Mouse (Mus musculus): ENCODE measurements around the gene Ubxn10.

The Ubxn10 gene

DNA sequence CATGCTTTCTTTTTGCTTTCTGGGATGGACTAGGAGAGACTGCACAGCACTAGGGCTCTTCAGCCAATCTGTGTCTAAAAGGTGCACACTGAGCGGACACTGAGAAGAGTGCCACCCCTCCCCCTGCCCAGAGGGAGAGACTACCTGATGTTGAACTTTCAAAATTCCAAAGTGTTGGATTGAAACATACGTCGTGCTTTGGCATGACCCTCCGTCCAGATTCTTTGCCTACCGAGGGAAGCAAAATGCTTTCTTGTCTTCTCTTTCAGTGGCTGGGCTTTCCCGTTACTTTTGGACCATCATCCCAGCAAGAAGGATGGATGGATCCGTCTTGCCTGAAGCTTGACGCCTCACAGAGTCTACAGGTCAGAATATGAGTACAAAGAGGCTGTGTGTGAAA is 35.9 kb downstream of the Ubxn10 start:
- no peak for DNase-seq (ENCODE audit: low spot score)

GRCm38 (mm10) chr4:138700184-138700982 is 36.6 kb downstream of the Ubxn10 start:
- no peak for DNase-seq (ENCODE audit: low spot score)

DNA sequence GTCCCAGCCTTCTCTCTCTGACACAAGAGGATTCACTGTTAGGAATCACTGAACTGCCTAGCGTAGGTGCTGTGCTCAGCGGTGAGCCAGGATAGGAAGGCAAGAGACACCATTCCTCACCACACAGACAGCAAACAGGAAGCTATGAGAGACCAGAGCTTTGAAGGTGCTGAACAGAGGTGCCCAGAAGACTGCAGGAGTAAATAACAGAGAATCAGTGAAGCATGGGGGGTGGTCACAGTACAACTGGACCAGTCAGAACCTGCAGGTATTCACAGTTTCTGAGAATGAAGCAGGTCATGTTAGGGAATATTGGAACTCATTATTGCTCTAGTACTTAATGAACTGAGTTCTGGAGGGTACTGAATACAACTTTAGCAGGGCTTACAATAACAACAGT is 38.7 kb downstream of the Ubxn10 start:
- DNase-seq (ENCODE audit: low spot score) = no peak

- no peak for DNase-seq (ENCODE audit: low spot score)
Observed at GRCm38 (mm10) chr4:138697166-138697860, 39.7 kb downstream of the Ubxn10 start.

DNA sequence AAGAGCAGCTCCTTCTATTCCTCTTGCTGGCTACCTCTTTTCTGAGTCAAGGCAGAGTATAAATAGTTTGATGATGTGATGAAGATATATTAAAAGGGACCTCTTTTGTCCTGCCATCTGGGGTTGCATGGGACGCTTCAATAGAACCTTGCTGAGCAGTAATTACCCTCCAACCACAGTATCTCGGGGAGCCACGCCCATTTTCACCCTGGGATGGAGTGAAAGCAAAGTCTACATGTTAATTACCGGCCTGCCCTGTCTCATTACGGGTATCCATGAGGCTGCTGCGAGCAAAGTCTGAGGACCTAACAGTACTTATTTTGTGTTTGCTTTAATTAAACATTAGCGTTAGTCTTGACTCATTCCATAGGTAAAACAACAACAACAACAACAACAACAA is 40.2 kb downstream of the Ubxn10 start:
- DNase-seq (ENCODE audit: low spot score) = no peak

GRCm38 (mm10) chr4:138693043-138693692 is 43.8 kb downstream of the Ubxn10 start:
- no peak for DNase-seq (ENCODE audit: low spot score)

- no peak for DNase-seq (ENCODE audit: low spot score)
Observed at GRCm38 (mm10) chr4:138691443-138692181, 45.4 kb downstream of the Ubxn10 start.

DNA sequence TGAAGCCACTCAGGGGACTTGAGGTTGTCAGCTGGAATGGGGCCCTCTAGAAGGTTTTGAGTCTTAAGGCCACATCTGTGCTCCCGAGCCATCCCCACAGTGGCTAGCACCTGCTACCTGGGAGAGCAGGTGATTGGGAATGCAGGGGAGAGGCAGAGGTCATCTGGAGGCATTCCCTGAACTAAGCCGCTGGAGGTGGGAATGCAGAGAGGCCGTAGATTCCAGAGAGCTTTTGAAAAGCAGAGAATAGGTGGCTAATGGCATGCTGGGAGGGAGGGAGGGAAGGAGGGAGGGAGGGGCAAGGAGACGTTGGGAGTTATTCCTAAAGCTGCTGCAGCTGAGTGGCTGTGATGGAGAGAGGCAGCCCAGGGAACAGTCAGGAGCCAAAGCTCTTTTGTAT is 46.4 kb downstream of the Ubxn10 start:
- no peak for DNase-seq (ENCODE audit: low spot score)

DNA sequence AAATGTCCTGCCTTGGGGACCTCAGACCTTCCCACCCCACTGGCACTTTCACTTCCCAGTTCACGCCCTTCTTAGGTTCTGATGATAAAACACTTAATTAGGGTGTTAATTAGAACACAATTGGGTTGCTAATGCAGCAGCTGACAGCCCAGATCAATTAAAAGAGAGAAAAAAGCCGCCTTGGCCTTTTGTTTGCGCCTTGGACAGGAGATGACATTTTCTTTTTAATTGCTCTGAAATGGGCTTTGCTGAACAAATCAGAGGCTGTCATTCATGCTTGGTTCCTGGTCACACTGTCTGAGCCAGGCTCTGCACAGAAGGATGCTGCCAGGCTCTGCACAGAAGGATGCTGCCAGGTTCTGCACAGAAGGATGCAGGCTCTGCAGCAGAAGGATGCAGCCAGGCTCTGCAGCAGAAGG is 47.9 kb downstream of the Ubxn10 start:
- DNase-seq (ENCODE audit: low spot score) = no peak

GRCm38 (mm10) chr4:138685813-138686212 is 51.2 kb downstream of the Ubxn10 start:
- no peak for DNase-seq (ENCODE audit: low spot score)

GRCm38 (mm10) chr4:138682760-138683159 is 54.2 kb downstream of the Ubxn10 start:
- DNase-seq (ENCODE audit: low spot score) = no peak

DNA sequence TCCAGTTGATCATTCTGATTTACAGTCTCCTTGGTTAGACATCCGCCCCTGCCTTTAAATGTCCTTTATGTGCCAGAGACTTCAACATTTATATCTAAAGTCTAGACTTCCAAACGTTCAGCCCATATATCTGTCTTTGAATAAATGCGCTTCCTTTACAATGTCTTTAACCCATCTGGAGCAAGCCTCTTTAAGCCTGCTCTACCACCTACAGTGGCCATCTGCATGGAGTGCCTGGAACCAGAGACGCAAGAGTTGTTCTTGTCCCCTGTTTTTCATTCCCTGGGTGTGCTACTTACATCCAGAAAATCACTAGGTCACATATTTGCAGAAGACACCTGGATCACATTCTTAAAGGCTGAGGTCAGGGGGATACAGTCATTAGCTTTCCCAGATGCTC is 56.8 kb downstream of the Ubxn10 start:
- no peak for DNase-seq (ENCODE audit: low spot score)

DNA sequence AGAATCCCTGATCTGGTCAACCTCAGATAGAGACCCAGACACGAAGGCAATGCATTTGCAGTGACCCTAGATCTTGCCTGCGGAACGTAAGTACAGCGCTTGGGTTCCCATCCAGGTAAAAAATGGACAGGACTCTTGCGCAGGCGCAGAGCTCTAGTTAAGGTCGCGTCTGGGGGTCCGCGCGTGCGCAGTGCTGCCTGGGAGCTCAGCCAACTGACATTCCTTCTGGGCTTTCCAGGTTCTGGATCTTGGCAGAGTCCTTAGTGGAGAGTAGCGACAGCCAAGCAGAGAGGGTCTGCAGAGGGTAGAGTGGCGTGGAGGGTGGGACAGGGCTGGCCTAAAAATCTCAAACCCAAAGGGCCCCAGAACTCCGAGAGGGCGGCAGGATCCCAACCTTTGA is 59.4 kb downstream of the Ubxn10 start:
- peak; percentile 38 for DNase-seq (ENCODE audit: low spot score)

- DNase-seq (ENCODE audit: low spot score) = no peak
Observed at GRCm38 (mm10) chr4:138676480-138676879, 60.5 kb downstream of the Ubxn10 start.

DNA sequence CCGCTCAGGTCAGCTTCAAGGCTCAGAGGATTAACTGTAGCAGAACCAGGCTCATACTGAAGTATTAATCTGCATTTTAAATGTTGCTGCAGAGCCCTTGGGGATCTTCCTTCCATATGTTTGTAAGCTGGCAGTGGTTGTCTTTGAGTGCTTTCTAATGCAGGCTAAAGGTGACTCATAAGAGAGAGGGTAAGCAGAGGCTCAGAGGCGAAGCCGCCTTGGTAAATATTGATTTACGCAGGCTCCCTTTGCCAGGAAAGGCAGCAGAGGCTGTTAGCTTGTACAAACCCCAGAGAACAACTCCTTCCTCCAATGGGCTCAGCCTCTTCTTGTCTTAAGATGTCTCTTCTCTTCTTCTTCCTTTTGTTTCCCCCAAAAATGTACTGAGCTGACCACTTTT is 64.8 kb downstream of the Ubxn10 start:
- no peak for DNase-seq (ENCODE audit: low spot score)

- no peak for DNase-seq (ENCODE audit: low spot score)
Observed at GRCm38 (mm10) chr4:138670093-138670889, 66.7 kb downstream of the Ubxn10 start.

DNA sequence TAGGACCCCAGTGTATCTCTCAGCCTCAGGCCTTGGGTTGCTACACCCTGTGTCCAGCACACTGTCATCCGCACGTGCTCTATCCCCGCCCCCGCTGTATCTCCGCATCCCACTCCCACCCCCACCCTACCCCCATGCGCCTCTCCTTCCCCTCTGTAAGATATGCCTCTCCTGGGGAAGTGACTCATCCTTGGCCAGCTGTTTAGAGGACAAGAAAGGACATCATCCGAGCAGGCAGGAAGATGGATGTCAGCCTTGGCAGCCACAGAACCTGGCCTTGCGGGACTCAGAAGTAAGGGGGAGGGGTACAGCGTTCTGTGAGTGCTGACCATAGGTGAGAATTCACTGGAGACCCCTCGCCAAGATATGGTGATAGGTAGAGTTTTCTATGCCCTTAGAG is 70.4 kb downstream of the Ubxn10 start:
- DNase-seq (ENCODE audit: low spot score) = no peak

GRCm38 (mm10) chr4:138659936-138660602 is 76.9 kb downstream of the Ubxn10 start:
- DNase-seq (ENCODE audit: low spot score) = no peak
